In the genomic region with DNA sequence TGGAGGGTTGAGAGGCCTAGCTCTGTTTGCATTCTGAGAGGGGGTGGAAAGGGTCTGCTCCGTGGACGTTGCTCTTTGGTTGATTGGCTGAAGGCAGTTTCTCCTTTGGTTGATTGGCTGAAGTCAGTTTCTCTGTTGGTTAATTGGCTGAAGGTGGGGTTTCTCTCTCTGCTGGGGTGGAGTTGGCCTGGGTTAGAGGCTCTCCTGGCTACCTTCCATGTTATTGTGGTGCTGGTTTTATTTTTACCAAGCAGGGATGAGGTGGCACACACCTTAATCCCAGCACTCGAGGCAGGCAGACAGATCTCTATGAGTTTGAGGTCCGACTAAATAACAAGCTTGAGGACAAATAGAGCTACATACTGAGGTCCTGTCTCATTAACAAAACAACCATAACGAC, we compare ENCODE assay signal across 21 mouse cellular contexts.
DNase-seq lines count a peak whose midpoint lies in the region; ATAC-seq and TF ChIP-seq lines count a peak whose summit lies in the region.
"Had no signal": no experiment of that assay in that cellular context is flagged by ENCODE, and none has a peak within 500 bp of the region (broad histone marks: within the 10 kb centered on the region; RNA-seq: fewer than 3 reads in every experiment).

No protein-coding gene starts in this region.

- WGBS in kidney, adult 2 months: 55% methylated on average over 5 of the region's 5 CpGs
- WGBS in kidney, embryonic 15.5 days: 87% methylated on average over 5 of the region's 5 CpGs
- 31% methylated on average over 5 of the region's 5 CpGs for WGBS in small intestine, adult 2 months

- no peak overlapping the region for H3K4me3 ChIP-seq in kidney, adult 2 months (ENCODE audit: insufficient read depth, low read depth, low read length)
- H3K4me3 ChIP-seq in kidney, embryonic 15.5 days (replicated peaks): no peak overlapping the region
- H3K4me3 ChIP-seq in MEL (ENCODE audit: control insufficient read depth in 1 of 2, insufficient read depth in 1 of 2, low read depth in 2 of 2, low read length in 2 of 2): no peak overlapping the region
- no peak overlapping the region for H3K4me3 ChIP-seq in small intestine, adult 2 months (ENCODE audit: low read depth, low read length)
- H3K4me3 ChIP-seq: embryonic facial prominence, embryonic 10.5 days; embryonic facial prominence, embryonic 12.5 days; forebrain, embryonic 13.5 days; forebrain, embryonic 15.5 days had no signal

- H3K4me1 ChIP-seq in kidney, adult 2 months (ENCODE audit: control insufficient read depth, insufficient read depth, low read length): peaks cover 12% of the 10 kb centered on the region
- peaks cover 14% of the 10 kb centered on the region; the same call in 1 of the 2 replicates for H3K4me1 ChIP-seq in kidney, embryonic 15.5 days
- H3K4me1 ChIP-seq in MEL (ENCODE audit: control insufficient read depth in 1 of 2, insufficient read depth in 2 of 2, low read length in 2 of 2): peaks cover 30 to 33% of the 10 kb centered on the region in 2 experiments
- peaks cover 66% of the 10 kb centered on the region for H3K4me1 ChIP-seq in small intestine, adult 2 months (ENCODE audit: control insufficient read depth, insufficient read depth, insufficient read length, low read length)

- no peaks in the 10 kb centered on the region for H3K36me3 ChIP-seq in kidney, adult 2 months (ENCODE audit: control insufficient read depth, insufficient read depth, low read length)
- H3K36me3 ChIP-seq in kidney, embryonic 15.5 days: no peaks in the 10 kb centered on the region
- H3K36me3 ChIP-seq in MEL (ENCODE audit: control insufficient read depth in 1 of 2, insufficient read depth in 2 of 2, low read length in 2 of 2): peaks cover 0 to 18% of the 10 kb centered on the region in 2 experiments; a peak in 2 of 4 replicates
- 0 out of 2 replicates have a peak, but pooled peaks cover 1% of the 10 kb centered on the region for H3K36me3 ChIP-seq in small intestine, adult 2 months (ENCODE audit: control insufficient read depth, insufficient read depth, low read length)
- H3K36me3 ChIP-seq: embryonic facial prominence, embryonic 12.5 days; forebrain, embryonic 15.5 days had no signal

- no peak for ATAC-seq in kidney, embryonic 15.5 days (replicated peaks; ENCODE audit: low FRiP score)
- ATAC-seq: activated CD4-positive, CD25-positive, alpha-beta regulatory T cell, adult 4 months; forebrain, embryonic 13.5 days; forebrain, embryonic 15.5 days; Patski had no signal

- H3K9ac ChIP-seq in kidney, embryonic 15.5 days: no peak overlapping the region
- no peak overlapping the region for H3K9ac ChIP-seq in MEL (ENCODE audit: control insufficient read depth, low read depth, low read length, poor library complexity, severe bottlenecking)
- H3K9ac ChIP-seq: embryonic facial prominence, embryonic 12.5 days; forebrain, embryonic 13.5 days; forebrain, embryonic 15.5 days had no signal

- H3K4me2 ChIP-seq in kidney, embryonic 15.5 days: no peak overlapping the region
- H3K4me2 ChIP-seq: embryonic facial prominence, embryonic 12.5 days; forebrain, embryonic 13.5 days; forebrain, embryonic 15.5 days had no signal

- H3K27ac ChIP-seq in kidney, adult 2 months (ENCODE audit: insufficient read depth, low read depth, low read length): no peak overlapping the region; the same call in 1 of the 2 replicates
- H3K27ac ChIP-seq in kidney, embryonic 15.5 days: no peak overlapping the region
- H3K27ac ChIP-seq in MEL (ENCODE audit: control insufficient read depth, low read depth, low read length): no peak overlapping the region
- H3K27ac ChIP-seq in small intestine, adult 2 months (ENCODE audit: insufficient read depth, low read depth, low read length): peak overlapping the region; percentile 95
- H3K27ac ChIP-seq: embryonic facial prominence, embryonic 10.5 days; embryonic facial prominence, embryonic 12.5 days; forebrain, embryonic 13.5 days; forebrain, embryonic 15.5 days had no signal

- no peak for TF ChIP-seq POLR2A in kidney, adult 2 months (IDR thresholded peaks at IDR 0.05; ENCODE audit: low read depth, low read length)
- TF ChIP-seq POLR2A in MEL (IDR thresholded peaks at IDR 0.05; ENCODE audit: control insufficient read depth in 1 of 2, insufficient read depth in 1 of 2, low read depth in 1 of 2, low read length in 2 of 2, poor library complexity in 1 of 2): no peak
- TF ChIP-seq POLR2A in small intestine, adult 2 months (IDR thresholded peaks at IDR 0.05; ENCODE audit: low read depth, low read length): peak; percentile 17; the same call in 1 of the 2 replicates

- no peak for TF ChIP-seq RAD21 in MEL (IDR thresholded peaks at IDR 0.05; ENCODE audit: low read depth, low read length)

- H3K27me3 ChIP-seq in kidney, adult 2 months (replicated peaks; ENCODE audit: control insufficient read depth, insufficient read depth, low read length): no peaks in the 10 kb centered on the region
- no peaks in the 10 kb centered on the region for H3K27me3 ChIP-seq in kidney, embryonic 15.5 days
- no peaks in the 10 kb centered on the region for H3K27me3 ChIP-seq in MEL (ENCODE audit: control insufficient read depth in 1 of 2, insufficient read depth in 2 of 2, low read length in 2 of 2)
- H3K27me3 ChIP-seq in small intestine, adult 2 months (ENCODE audit: control insufficient read depth, insufficient read depth, low read length): no peaks in the 10 kb centered on the region
- H3K27me3 ChIP-seq: embryonic facial prominence, embryonic 12.5 days; forebrain, embryonic 13.5 days; forebrain, embryonic 15.5 days; Patski had no signal

- no peak for TF ChIP-seq EP300 in MEL (IDR thresholded peaks at IDR 0.05; ENCODE audit: low read depth in 1 of 2, low read length in 2 of 2)

- no peak for TF ChIP-seq CTCF in kidney, adult 2 months (conservative IDR thresholded peaks at IDR 0.05; ENCODE audit: insufficient read depth, insufficient read length, low read depth, low read length)
- TF ChIP-seq CTCF in MEL (IDR thresholded peaks at IDR 0.05 in 2 of 3, conservative IDR thresholded peaks at IDR 0.05 in 1 of 3; ENCODE audit: control insufficient read depth in 1 of 3, insufficient read depth in 1 of 3, low read depth in 2 of 3, low read length in 3 of 3, poor library complexity in 1 of 3, severe bottlenecking in 1 of 3): no peak
- TF ChIP-seq CTCF in small intestine, adult 2 months (IDR thresholded peaks at IDR 0.05; ENCODE audit: extremely low read depth, insufficient read length, insufficient replicate concordance, low read depth, low read length): no peak

- no peaks in the 10 kb centered on the region for H3K9me3 ChIP-seq in kidney, embryonic 15.5 days (replicated peaks)
- no peaks in the 10 kb centered on the region for H3K9me3 ChIP-seq in MEL (replicated peaks; ENCODE audit: insufficient read depth, low read length)
- H3K9me3 ChIP-seq: embryonic facial prominence, embryonic 10.5 days; embryonic facial prominence, embryonic 12.5 days; forebrain, embryonic 13.5 days; forebrain, embryonic 15.5 days had no signal

- H3K79me2 ChIP-seq in MEL (ENCODE audit: control insufficient read depth, insufficient read depth, low read length, poor library complexity): no peaks in the 10 kb centered on the region

- peak; percentile 83 for DNase-seq in kidney, adult 2 months
- DNase-seq in kidney, adult 9 months: peak; percentile 81
- no peak for DNase-seq in kidney, postnatal 4 days
- DNase-seq in MEL (ENCODE audit: low read depth, low spot score): peak; percentile 42
- DNase-seq in right cerebral cortex, postnatal 14 days: no peak
- DNase-seq: adrenal gland, adult 8-10 months; adrenal gland, postnatal 14 days; adrenal gland, postnatal 36 days; cerebellum, adult 11-12 months; cerebellum, adult 2 months; cerebellum, adult 9-10 months; cerebellum, postnatal 10 days; cerebellum, postnatal 25 days had no signal

TF ChIP-seq in MEL, 35 proteins besides CTCF, POLR2A, EP300 and RAD21:
- TF ChIP-seq SMC3 (IDR thresholded peaks at IDR 0.05; ENCODE audit: low read depth, low read length): no peak
- no peak for TF ChIP-seq MAFK (IDR thresholded peaks at IDR 0.05; ENCODE audit: borderline replicate concordance, low read depth, low read length)
- TF ChIP-seq CHD2 (IDR thresholded peaks at IDR 0.05; ENCODE audit: low read length): peak; percentile 35; the same call in 1 of the 2 replicates
- TF ChIP-seq ELF1 (IDR thresholded peaks at IDR 0.05; ENCODE audit: low read depth, low read length): no peak
- no peak for TF ChIP-seq GATA1 (IDR thresholded peaks at IDR 0.05; ENCODE audit: low read depth, low read length)

Comparison
In these comparisons a context has a peak if more than half of its experiments do, and no peak if none do; other contexts are left out.
1. DNase-seq: peak in kidney, adult 2 months (single experiment), kidney, adult 9 months (single experiment) and MEL (single experiment); none in kidney, postnatal 4 days (0 of 2) and right cerebral cortex, postnatal 14 days (single experiment).